Mouse (Mus musculus) ES-E14 (cell line): ENCODE data around the gene Hoxd9. TPM values are rescaled to one million over a fixed set of nuclear protein-coding genes. Genes with fewer than 3 reads are reported as not detected.

Source experiments
- DNase-seq: peaks from one replicate; pipeline ENCODE4 v3.0.0-alpha.2; 2013; ENCODE audit warnings: low read depth, low spot score
- H3K27ac ChIP-seq: 2 replicates; pipeline ENCODE4 v1.5.1; 2012; ENCODE audit warnings: low read depth, mild to moderate bottlenecking, low read length, moderate library complexity, mixed read lengths; ENCODE audit not compliant: poor library complexity, insufficient read depth, severe bottlenecking
- H3K36me3 ChIP-seq: 2 replicates; pipeline ENCODE4 v1.6.1; 2012; ENCODE audit warnings: mild to moderate bottlenecking, low read length, moderate library complexity, mixed read lengths; ENCODE audit not compliant: control insufficient read depth, poor library complexity, insufficient read depth, severe bottlenecking
- H3K4me1 ChIP-seq, 2 experiments: fragments of 150-350 bp in 1 of 2; sonication (generic) in 1 of 2; 2 replicates each; pipeline ENCODE4 v1.6.1; 2012; ENCODE audit warnings: low read length in 2 of 2, mild to moderate bottlenecking in 1 of 2, mixed read lengths in 1 of 2; ENCODE audit not compliant: control insufficient read depth in 2 of 2, insufficient read depth in 2 of 2, poor library complexity in 1 of 2
- H3K4me3 ChIP-seq, 2 experiments: fragments of 150-350 bp in 1 of 2; sonication (generic) in 1 of 2; 2 replicates each; pipeline ENCODE4 v1.5.1; 2012; ENCODE audit warnings: low read length in 2 of 2, low read depth in 1 of 2, mild to moderate bottlenecking in 1 of 2, mixed read lengths in 1 of 2; ENCODE audit not compliant: insufficient read depth in 1 of 2, poor library complexity in 1 of 2, severe bottlenecking in 1 of 2
- H3K9ac ChIP-seq: 2 replicates; pipeline ENCODE4 v1.6.1; 2012; ENCODE audit warnings: low read depth, mild to moderate bottlenecking, low read length, mixed read lengths; ENCODE audit not compliant: poor library complexity, insufficient read depth, severe bottlenecking
- H3K9me3 ChIP-seq: fragments of 150-350 bp; sonication (generic); 2 replicates; pipeline ENCODE4 v1.6.1; 2012; ENCODE audit warnings: low read depth, mild to moderate bottlenecking, low read length; ENCODE audit not compliant: control insufficient read depth, insufficient read depth
- CHD2 ChIP-seq: IDR thresholded peaks from 2 replicates; pipeline ENCODE4 v1.6.1; 2014; ENCODE audit warnings: mild to moderate bottlenecking, low read depth, low read length, inconsistent platforms
- HCFC1 ChIP-seq: IDR thresholded peaks from 2 replicates; pipeline ENCODE4 v1.6.1; 2012; ENCODE audit warnings: low read length, inconsistent platforms, borderline replicate concordance; ENCODE audit not compliant: insufficient read depth
- MAFK ChIP-seq: IDR thresholded peaks from 2 replicates; pipeline ENCODE4 v1.6.1; 2014; ENCODE audit warnings: mild to moderate bottlenecking, low read depth, low read length, inconsistent platforms; ENCODE audit not compliant: insufficient read depth
- ZC3H11A ChIP-seq: IDR thresholded peaks from 2 replicates; pipeline ENCODE4 v1.6.1; 2012; ENCODE audit warnings: low read depth, mild to moderate bottlenecking, inconsistent platforms, low read length, borderline replicate concordance
- ZNF384 ChIP-seq: IDR thresholded peaks from 2 replicates; pipeline ENCODE4 v1.6.1; 2012; ENCODE audit warnings: low read depth, low read length, inconsistent platforms
- in situ Hi-C, 2 experiments: fragments of 600-800 bp; cut with MboI; formaldehyde crosslinking; loops; one replicate each; pipeline ENCODE4 v1.15.1; 2025; ENCODE audit warnings: low sequenced_read_pairs in 2 of 2, inconsistent platforms in 1 of 2; ENCODE audit not compliant: unreplicated experiment in 2 of 2
- total RNA-seq: library from RNA; depleted of rRNA; stranded (reverse); fragments of 300-350 nt; gene quantifications from 2 replicates; pipeline ENCODE4 v1.2.3, GENCODE M21; 2012

Hoxd9 gene
- total RNA-seq, 1 experiment: 0.76 TPM

DNA sequence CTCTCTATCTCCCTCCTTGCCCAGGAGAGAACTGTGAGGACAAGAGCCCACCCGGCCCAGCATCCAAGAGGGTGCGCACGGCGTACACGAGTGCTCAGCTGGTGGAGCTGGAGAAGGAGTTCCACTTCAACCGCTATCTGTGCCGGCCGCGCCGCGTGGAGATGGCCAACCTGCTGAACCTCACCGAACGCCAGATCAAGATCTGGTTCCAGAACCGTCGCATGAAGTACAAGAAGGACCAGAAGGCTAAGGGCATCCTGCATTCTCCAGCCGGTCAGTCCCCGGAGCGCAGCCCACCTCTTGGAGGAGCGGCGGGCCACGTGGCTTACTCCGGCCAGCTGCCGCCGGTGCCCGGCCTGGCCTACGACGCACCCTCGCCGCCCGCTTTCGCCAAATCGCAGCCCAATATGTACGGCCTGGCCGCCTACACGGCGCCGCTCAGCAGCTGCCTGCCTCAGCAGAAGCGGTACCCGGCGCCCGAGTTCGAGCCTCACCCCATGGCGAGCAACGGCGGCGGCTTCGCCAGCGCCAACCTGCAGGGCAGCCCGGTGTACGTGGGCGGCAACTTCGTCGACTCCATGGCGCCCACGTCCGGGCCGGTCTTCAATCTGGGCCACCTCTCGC lies 48.9 kb downstream of the Hoxd9 start:
- no peak overlapping the region for H3K9ac ChIP-seq
- H3K9me3 ChIP-seq: no peaks in the 10 kb centered on the region
- H3K4me3 ChIP-seq: peak overlapping the region; percentile 24 to 37; a peak in 2 of 4 replicates
- no peak for DNase-seq
- in situ Hi-C loops: loop anchor here in 1 of 2 experiments (10.0 kb wide), 1 partner anchor 62 kb away; no protein-coding TSS in a partner anchor
- no peaks in the 10 kb centered on the region for H3K36me3 ChIP-seq
- no peak overlapping the region for H3K27ac ChIP-seq
- H3K4me1 ChIP-seq: peaks cover 0 to 7% of the 10 kb centered on the region in 2 experiments; a peak in 2 of 4 replicates
- no peak for TF ChIP-seq ZNF384
- no peak for TF ChIP-seq HCFC1
- no peak for TF ChIP-seq MAFK
- TF ChIP-seq CHD2: no peak
- no peak for TF ChIP-seq ZC3H11A

GRCm38 (mm10) chr2:74747006-74747405 lies 49.5 kb downstream of the Hoxd9 start:
- TF ChIP-seq ZNF384 (no peak), MAFK (no peak), HCFC1 (no peak), ZC3H11A (no peak), CHD2 (no peak)

DNA sequence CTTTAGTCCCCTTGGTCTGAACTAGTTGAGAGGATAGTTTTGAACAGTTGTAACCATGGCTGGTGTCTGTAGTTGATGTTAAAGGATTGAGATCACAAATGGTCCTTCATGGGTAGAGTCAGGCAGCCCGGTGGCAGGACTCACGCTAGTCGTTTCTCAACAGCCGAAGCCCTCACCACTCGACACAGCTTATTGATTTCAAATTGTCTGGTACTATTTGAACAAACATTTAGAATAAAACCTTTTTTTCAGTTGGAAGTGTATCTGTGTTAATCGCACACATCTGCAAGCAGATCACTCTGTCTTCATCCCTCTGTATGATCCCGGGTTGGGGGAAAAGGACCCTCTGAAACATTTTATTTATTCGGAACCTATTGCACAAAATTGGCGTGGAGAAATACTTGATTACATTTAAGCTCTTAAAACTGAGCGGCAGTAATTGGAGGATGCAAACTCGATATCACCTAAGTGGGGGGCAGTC lies 50.2 kb downstream of the Hoxd9 start:
- Histone ChIP-seq H3K9ac (no peak overlapping the region), H3K4me3 (no peak overlapping the region), H3K27ac (no peak overlapping the region), H3K9me3 (no peaks in the 10 kb centered on the region), H3K4me1 (peaks cover 0 to 7% of the 10 kb centered on the region in 2 experiments; a peak in 2 of 4 replicates), H3K36me3 (no peaks in the 10 kb centered on the region)
- no peak for DNase-seq
- no peak for TF ChIP-seq CHD2
- no peak for TF ChIP-seq ZNF384
- TF ChIP-seq HCFC1: no peak
- in situ Hi-C loops: loop anchor here in 1 of 2 experiments (10.0 kb wide), 1 partner anchor 63 kb away; no protein-coding TSS in a partner anchor

More at GRCm38 (mm10) chr2:74747006-74747405, 49.5 kb downstream of the Hoxd9 start:
- Histone ChIP-seq H3K9ac (no peak overlapping the region), H3K27ac (no peak overlapping the region), H3K9me3 (no peaks in the 10 kb centered on the region), H3K36me3 (no peaks in the 10 kb centered on the region), H3K4me3 (peak overlapping the region in 1 of 2 experiments; percentile 37; a peak in 1 of 4 replicates), H3K4me1 (peaks cover 0 to 7% of the 10 kb centered on the region in 2 experiments; a peak in 2 of 4 replicates)
- no peak for DNase-seq
- in situ Hi-C loops: loop anchor here in 1 of 2 experiments (10.0 kb wide), 1 partner anchor 62 kb away; no protein-coding TSS in a partner anchor

- DNase-seq: no peak
- H3K9ac ChIP-seq: no peak overlapping the region
- no peak overlapping the region for H3K4me3 ChIP-seq
- H3K36me3 ChIP-seq: no peaks in the 10 kb centered on the region
- in situ Hi-C loops: loop anchor here in 1 of 2 experiments (10.0 kb wide), 1 partner anchor 64 kb away; no protein-coding TSS in a partner anchor
- peaks cover 0 to 7% of the 10 kb centered on the region in 2 experiments; a peak in 2 of 4 replicates for H3K4me1 ChIP-seq
- TF ChIP-seq CHD2 (no peak), MAFK (no peak), ZC3H11A (no peak), HCFC1 (no peak), ZNF384 (no peak)
- H3K27ac ChIP-seq: no peak overlapping the region
- H3K9me3 ChIP-seq: no peaks in the 10 kb centered on the region
Measured at GRCm38 (mm10) chr2:74748436-74748995, 51.0 kb downstream of the Hoxd9 start.
